10 mouse cellular contexts compared by ENCODE assay signal in genomic region chr2:154659531-154660074, GRCm38 (mm10). TPM values are rescaled to one million over a fixed set of nuclear protein-coding genes. Genes with fewer than 3 reads are reported as not detected.
A peak's percentile ranks its signal among the peaks of the same experiment; 100 is the strongest.
DNase-seq lines count a peak whose midpoint lies in the region; ATAC-seq and TF ChIP-seq lines count a peak whose summit lies in the region.
"Had no signal": no experiment of that assay in that cellular context is flagged by ENCODE, and none has a peak within 500 bp of the region (broad histone marks: within the 10 kb centered on the region; RNA-seq: fewer than 3 reads in every experiment).

No protein-coding gene starts in this region.

- peaks cover 29% of the 10 kb centered on the region for H3K36me3 ChIP-seq in embryonic facial prominence, embryonic 14.5 days (ENCODE audit: control insufficient read depth, insufficient read depth, low read length)
- H3K36me3 ChIP-seq in hindbrain, embryonic 15.5 days = no peaks in the 10 kb centered on the region; the same call in 1 of the 2 replicates
- H3K36me3 ChIP-seq in myocyte (ENCODE audit: control insufficient read depth, insufficient read depth) = peaks cover 8% of the 10 kb centered on the region

- no peak for DNase-seq in left cerebral cortex, adult 2 months (ENCODE audit: extremely low spot score in 1 of 2, low spot score in 2 of 2)
- no peak for DNase-seq in left cerebral cortex, postnatal 14 days (ENCODE audit: low spot score in 2 of 2)
- DNase-seq in embryonic facial prominence, embryonic 14.5 days (ENCODE audit: low spot score) = no peak
- DNase-seq in urinary bladder, postnatal 36 days (ENCODE audit: low spot score in 2 of 2) = no peak
- no peak for DNase-seq in adrenal gland, adult 8-10 months
- DNase-seq: cerebellum, adult 9-11 months; kidney, adult 8-10 months had no signal

- peak overlapping the region; percentile 3; the same call in 1 of the 2 replicates for H3K9ac ChIP-seq in embryonic facial prominence, embryonic 14.5 days (ENCODE audit: low read depth, low read length)
- H3K9ac ChIP-seq in hindbrain, embryonic 15.5 days = no peak overlapping the region

- no peak for TF ChIP-seq CTCF in left cerebral cortex, adult 2 months (IDR thresholded peaks at IDR 0.05)

- no peak for ATAC-seq in embryonic facial prominence, embryonic 14.5 days (ENCODE audit: low read depth)
- ATAC-seq in hindbrain, embryonic 15.5 days (ENCODE audit: low FRiP score, low read depth) = no peak

- peaks cover 16% of the 10 kb centered on the region for H3K4me1 ChIP-seq in embryonic facial prominence, embryonic 14.5 days (ENCODE audit: control insufficient read depth, insufficient read depth, low read length)
- H3K4me1 ChIP-seq in hindbrain, embryonic 15.5 days (replicated peaks) = peaks cover 31% of the 10 kb centered on the region

- no peaks in the 10 kb centered on the region for H3K27me3 ChIP-seq in embryonic facial prominence, embryonic 14.5 days (replicated peaks; ENCODE audit: control insufficient read depth, insufficient read depth, low read length)
- H3K27me3 ChIP-seq in hindbrain, embryonic 15.5 days = no peaks in the 10 kb centered on the region
- no peaks in the 10 kb centered on the region for H3K27me3 ChIP-seq in myocyte (ENCODE audit: control insufficient read depth, insufficient read depth, insufficient read length)

- 88% methylated on average over 4 of the region's 5 CpGs for WGBS in embryonic facial prominence, embryonic 14.5 days
- 87% methylated on average over 5 of the region's 5 CpGs for WGBS in hindbrain, embryonic 15.5 days

- TF ChIP-seq POLR2A in myocyte (IDR thresholded peaks at IDR 0.05; ENCODE audit: insufficient read length, low read depth) = no peak

- H3K27ac ChIP-seq in left cerebral cortex, adult 2 months = peak overlapping the region; percentile 25; the same call in 1 of the 2 replicates
- H3K27ac ChIP-seq in embryonic facial prominence, embryonic 14.5 days (replicated peaks; ENCODE audit: low read depth, low read length) = no peak overlapping the region
- H3K27ac ChIP-seq in hindbrain, embryonic 15.5 days (replicated peaks) = no peak overlapping the region

- H3K79me2 ChIP-seq in myocyte (ENCODE audit: control insufficient read depth, insufficient read depth) = peaks cover 75% of the 10 kb centered on the region

- H3ac ChIP-seq in myocyte (ENCODE audit: control insufficient read depth, insufficient read length) = no peak overlapping the region

- peak overlapping the region; percentile 0; the same call in 1 of the 2 replicates for H3K4me3 ChIP-seq in left cerebral cortex, adult 2 months
- no peak overlapping the region for H3K4me3 ChIP-seq in embryonic facial prominence, embryonic 14.5 days (ENCODE audit: low read depth, low read length)
- H3K4me3 ChIP-seq in hindbrain, embryonic 15.5 days = 0 out of 2 replicates have a peak overlapping the region, but pooled peaks have one; percentile 3
- H3K4me3 ChIP-seq in myocyte = peak overlapping the region; percentile 97

- intact Hi-C loops in left cerebral cortex, adult 2 months (cut with DNase I) = no loop called here
- intact Hi-C loops in left cerebral cortex, postnatal 14 days (cut with DNase I) = no loop called here

- no peaks in the 10 kb centered on the region for H3K9me3 ChIP-seq in embryonic facial prominence, embryonic 14.5 days (ENCODE audit: control insufficient read depth, low read length)
- H3K9me3 ChIP-seq in hindbrain, embryonic 15.5 days = no peaks in the 10 kb centered on the region

- peak overlapping the region; percentile 78 for H3K4me2 ChIP-seq in embryonic facial prominence, embryonic 14.5 days (ENCODE audit: low read depth, low read length)
- H3K4me2 ChIP-seq in hindbrain, embryonic 15.5 days = peak overlapping the region; percentile 84
- H3K4me2 ChIP-seq in myocyte (ENCODE audit: low read depth) = peak overlapping the region; percentile 93

TF ChIP-seq in myocyte, 11 proteins besides CTCF, POLR2A, EP300 and RAD21:
- TF ChIP-seq MAX (IDR thresholded peaks at IDR 0.05; ENCODE audit: low read depth) (no peak), CEBPB (IDR thresholded peaks at IDR 0.05; ENCODE audit: insufficient read depth, poor library complexity, severe bottlenecking) (no peak), REST (IDR thresholded peaks at IDR 0.05; ENCODE audit: insufficient read depth, insufficient read length) (no peak), POLR2AphosphoS2 (IDR thresholded peaks at IDR 0.05; ENCODE audit: insufficient read length, low read depth) (no peak), MYOD1 (IDR thresholded peaks at IDR 0.05; ENCODE audit: control insufficient read depth in 1 of 3, insufficient read length in 2 of 3, low read depth in 2 of 3) (no peak), TCF12 (IDR thresholded peaks at IDR 0.05; ENCODE audit: insufficient read depth, poor library complexity, severe bottlenecking) (no peak), USF1 (IDR thresholded peaks at IDR 0.05; ENCODE audit: low read depth) (no peak), SRF (IDR thresholded peaks at IDR 0.05; ENCODE audit: control insufficient read depth, insufficient read length, low read depth) (no peak), MYOG (IDR thresholded peaks at IDR 0.05; ENCODE audit: control insufficient read depth in 1 of 3, insufficient read depth in 1 of 3, insufficient read length in 2 of 3, low read depth in 2 of 3) (no peak), TCF3 (IDR thresholded peaks at IDR 0.05; ENCODE audit: insufficient read length, low read depth) (no peak), E2F4 (IDR thresholded peaks at IDR 0.05; ENCODE audit: insufficient read depth) (no peak)

RNA-seq across cellular contexts. Expression of gene Chmp4b, which starts 8.1 kb away (rescaled TPM):
- 100 to 1,000 TPM; 215 to 217 TPM for total RNA-seq in left cerebral cortex, adult 2 months (2021)
- total RNA-seq in left cerebral cortex, postnatal 14 days (2021) = 100 to 1,000 TPM; 207 to 208 TPM
- 21.2 and 21.9 TPM in 2 replicates for polyA plus RNA-seq in embryonic facial prominence, embryonic 14.5 days (2014; fragmentation: Nextera tagmentation; extraction: Ambion mirVana)
- 26.4 and 32.0 TPM in 2 replicates for polyA plus RNA-seq in hindbrain, embryonic 15.5 days (2015; fragmentation: Nextera tagmentation; extraction: Ambion mirVana)
- polyA plus RNA-seq in myocyte (2012; fragmentation: generic; extraction: Trizol) = 172 TPM
- total RNA-seq in adrenal gland, adult 8-10 months (2022) = 100 to 1,000 TPM; 224 to 310 (median 256) TPM

RNA-seq across cellular contexts. Expression of gene 4930519P11Rik, which starts 46.4 kb away (rescaled TPM):
- total RNA-seq in left cerebral cortex, adult 2 months (2021) = not detected
- total RNA-seq in left cerebral cortex, postnatal 14 days (2021) = not detected
- polyA plus RNA-seq in embryonic facial prominence, embryonic 14.5 days (2014; fragmentation: Nextera tagmentation; extraction: Ambion mirVana) = 0.77 TPM in 1 of 2 replicates, not detected in the other
- 0.76 and 0.79 TPM in 2 replicates for polyA plus RNA-seq in hindbrain, embryonic 15.5 days (2015; fragmentation: Nextera tagmentation; extraction: Ambion mirVana)
- 0.47 TPM for polyA plus RNA-seq in myocyte (2012; fragmentation: generic; extraction: Trizol)
- total RNA-seq in adrenal gland, adult 8-10 months (2022) = 1 to 10 TPM in 1 of 4 experiments, not detected in 3; 1.4 TPM
- polyA plus RNA-seq: neural tube, embryonic 11.5 days had no signal

RNA-seq across cellular contexts. Expression of gene Zfp341, which starts 46.5 kb away (rescaled TPM):
- 10 to 100 TPM; 11.1 to 11.7 TPM for total RNA-seq in left cerebral cortex, adult 2 months (2021)
- total RNA-seq in left cerebral cortex, postnatal 14 days (2021) = 10 to 100 TPM; 13.3 to 14.2 TPM
- polyA plus RNA-seq in embryonic facial prominence, embryonic 14.5 days (2014; fragmentation: Nextera tagmentation; extraction: Ambion mirVana) = 1.2 TPM in 2 replicates
- polyA plus RNA-seq in hindbrain, embryonic 15.5 days (2015; fragmentation: Nextera tagmentation; extraction: Ambion mirVana) = 2.0 and 2.7 TPM in 2 replicates
- polyA plus RNA-seq in myocyte (2012; fragmentation: generic; extraction: Trizol) = 3.4 TPM
- total RNA-seq in adrenal gland, adult 8-10 months (2022) = 1 to 10 TPM; 2.9 to 4.4 (median 4.0) TPM

RNA-seq across cellular contexts. Expression of gene Pxmp4, which starts 56.1 kb away (rescaled TPM):
- total RNA-seq in left cerebral cortex, adult 2 months (2021) = 10 to 100 TPM; 12.8 to 14.2 TPM
- total RNA-seq in left cerebral cortex, postnatal 14 days (2021) = 10 to 100 TPM; 16.1 to 16.8 TPM
- 24.1 and 26.9 TPM in 2 replicates for polyA plus RNA-seq in embryonic facial prominence, embryonic 14.5 days (2014; fragmentation: Nextera tagmentation; extraction: Ambion mirVana)
- 16.9 and 18.6 TPM in 2 replicates for polyA plus RNA-seq in hindbrain, embryonic 15.5 days (2015; fragmentation: Nextera tagmentation; extraction: Ambion mirVana)
- polyA plus RNA-seq in myocyte (2012; fragmentation: generic; extraction: Trizol) = 12.5 TPM
- 10 to 100 TPM; 28.8 to 36.5 (median 32.1) TPM for total RNA-seq in adrenal gland, adult 8-10 months (2022)
